Mouse (Mus musculus): ENCODE results near the gene Ly86.

DNA sequence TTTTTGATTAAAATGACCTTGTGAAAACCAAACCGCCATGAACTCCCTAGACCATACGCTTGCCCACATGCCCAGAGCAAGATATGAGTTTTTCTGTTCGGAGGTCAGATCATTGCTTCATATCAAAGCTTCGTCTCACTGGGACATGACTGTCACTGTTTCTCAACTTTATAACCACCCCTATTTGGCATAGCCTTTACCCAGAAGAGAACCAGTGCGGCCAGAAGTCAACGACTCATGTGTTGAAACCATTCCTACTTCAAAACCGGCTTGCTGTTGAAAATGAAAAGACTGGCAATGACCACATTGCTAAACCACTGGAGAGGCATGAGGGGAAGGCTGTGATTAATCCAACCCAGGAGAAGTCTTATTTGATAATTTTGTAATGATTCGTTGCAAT lies 54.3 kb downstream of the Ly86 start:
- TF ChIP-seq POLR2A (IDR thresholded peaks at IDR 0.05; ENCODE audit: control insufficient read depth, low read depth, low read length) (no peak), CTCF (IDR thresholded peaks at IDR 0.05; ENCODE audit: control insufficient read depth, insufficient read depth, insufficient replicate concordance, low read depth, low read length) (no peak)
